Mouse (Mus musculus) adrenal gland, postnatal 36 days (tissue): Measurements from ENCODE around the gene Tfap2e. TPM values are rescaled to one million over a fixed set of nuclear protein-coding genes. Genes with fewer than 3 reads are reported as not detected.

Source experiments
- DNase-seq, 2 experiments: peaks; one replicate each; pipeline ENCODE4 v3.0.0; 2021; ENCODE audit warnings: mixed read lengths in 1 of 2
- long read RNA-seq, 2 experiments: library from polyadenylated mRNA; stranded (forward); transcript quantifications; one replicate each; pipeline ENCODE4 v2.0.0; 2021; ENCODE audit warnings: borderline sequencing depth in 2 of 2
- total RNA-seq, 2 experiments: library from RNA; stranded (reverse); gene quantifications; 2 replicates each; pipeline ENCODE4 v1.2.3; 2021

Gene Tfap2e
- total RNA-seq, result not detected
- long read RNA-seq, experiment 1, partial matches to known transcripts, result 0 of 2 reads
- long read RNA-seq, experiment 1, other reads (novel, unspliced or antisense), result 0 of 2 reads
- long read RNA-seq, experiment 2, result 0 reads

DNA sequence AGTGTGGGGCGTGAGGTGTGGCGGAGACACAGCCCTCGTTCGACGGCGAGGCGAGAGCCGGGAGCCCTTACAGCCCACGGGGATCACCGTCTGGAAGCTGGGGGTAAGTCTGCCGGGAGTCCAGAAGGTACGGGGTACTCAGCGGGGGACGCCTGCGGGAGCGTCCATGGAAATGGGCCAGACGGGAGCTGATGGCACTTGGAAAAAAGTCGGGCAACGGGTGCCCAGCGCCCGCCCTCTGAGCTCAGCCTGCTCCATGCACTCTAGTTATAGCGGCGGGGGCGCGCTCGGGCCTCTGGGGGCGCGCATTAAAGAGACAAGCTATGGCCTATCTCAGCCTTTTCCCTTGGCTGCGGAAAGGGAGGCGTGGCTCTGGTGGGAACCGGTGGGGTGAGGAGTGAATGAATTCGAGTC lies at the start of gene Tfap2e:
TSS of gene Tfap2e (minus strand) at position 240 of the 414 bp plus-strand sequence.
- peak; percentile 50 to 54 for DNase-seq

DNA sequence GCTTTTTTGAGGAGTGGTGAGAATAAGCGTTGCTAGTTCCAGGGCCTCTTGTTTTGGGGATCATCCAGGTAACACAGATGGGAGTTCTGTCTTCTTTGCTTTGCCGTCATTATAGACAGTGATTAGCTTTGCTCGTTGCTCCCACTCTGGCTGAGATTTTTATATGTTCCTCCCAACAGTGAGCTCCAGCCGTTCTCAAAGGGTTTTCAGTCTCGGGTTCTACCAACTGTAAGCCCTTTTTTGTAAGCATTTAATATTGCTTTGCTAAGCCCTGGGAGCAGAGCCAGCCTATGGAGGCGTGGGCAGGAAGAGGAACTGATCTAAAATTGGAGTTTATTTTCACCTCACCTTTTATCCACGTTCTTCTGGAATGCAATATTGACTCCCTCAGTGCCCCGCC lies 47.0 kb upstream of the Tfap2e start:
- no peak for DNase-seq

DNA sequence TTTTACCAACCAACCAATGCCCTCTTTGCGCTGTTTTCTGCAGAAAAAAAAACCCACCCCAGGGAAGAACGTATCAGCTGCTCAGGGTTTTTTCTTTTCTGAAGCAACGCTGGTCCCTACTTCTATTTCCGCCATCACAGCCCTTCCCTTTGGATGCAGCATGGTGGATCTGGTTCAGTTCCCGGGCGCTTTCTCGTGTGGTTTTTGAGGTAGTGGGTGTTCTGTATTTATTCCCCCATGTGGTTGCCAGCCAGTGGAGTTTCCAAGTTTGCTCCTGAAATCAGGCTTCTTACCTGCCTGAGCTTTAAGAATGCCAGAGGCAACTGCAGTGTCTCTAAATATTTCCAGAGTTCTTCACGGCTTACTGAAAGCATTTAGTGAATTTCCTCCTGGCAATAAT lies 46.5 kb upstream of the Tfap2e start:
- DNase-seq, result no peak

DNA sequence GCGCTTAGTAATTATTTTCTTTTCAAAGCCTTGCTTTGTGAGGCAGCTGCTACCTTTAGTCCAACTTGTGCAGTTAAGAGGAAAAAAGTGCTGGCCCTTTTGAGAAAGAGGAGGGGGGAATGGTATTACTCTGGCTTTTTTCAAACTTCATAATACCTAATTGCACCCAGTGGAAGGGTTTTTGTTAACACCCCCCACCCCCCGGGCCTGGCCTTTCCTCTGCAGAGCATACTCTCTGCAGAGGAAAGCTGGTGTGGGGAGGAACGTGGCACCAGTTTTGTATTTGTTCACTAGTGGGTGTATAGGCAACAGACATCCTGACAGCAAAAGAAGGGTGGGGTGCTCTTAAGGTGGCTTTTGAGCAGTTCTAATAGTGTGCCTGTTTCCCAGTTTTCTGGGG lies 45.8 kb upstream of the Tfap2e start:
- DNase-seq, result no peak

DNA sequence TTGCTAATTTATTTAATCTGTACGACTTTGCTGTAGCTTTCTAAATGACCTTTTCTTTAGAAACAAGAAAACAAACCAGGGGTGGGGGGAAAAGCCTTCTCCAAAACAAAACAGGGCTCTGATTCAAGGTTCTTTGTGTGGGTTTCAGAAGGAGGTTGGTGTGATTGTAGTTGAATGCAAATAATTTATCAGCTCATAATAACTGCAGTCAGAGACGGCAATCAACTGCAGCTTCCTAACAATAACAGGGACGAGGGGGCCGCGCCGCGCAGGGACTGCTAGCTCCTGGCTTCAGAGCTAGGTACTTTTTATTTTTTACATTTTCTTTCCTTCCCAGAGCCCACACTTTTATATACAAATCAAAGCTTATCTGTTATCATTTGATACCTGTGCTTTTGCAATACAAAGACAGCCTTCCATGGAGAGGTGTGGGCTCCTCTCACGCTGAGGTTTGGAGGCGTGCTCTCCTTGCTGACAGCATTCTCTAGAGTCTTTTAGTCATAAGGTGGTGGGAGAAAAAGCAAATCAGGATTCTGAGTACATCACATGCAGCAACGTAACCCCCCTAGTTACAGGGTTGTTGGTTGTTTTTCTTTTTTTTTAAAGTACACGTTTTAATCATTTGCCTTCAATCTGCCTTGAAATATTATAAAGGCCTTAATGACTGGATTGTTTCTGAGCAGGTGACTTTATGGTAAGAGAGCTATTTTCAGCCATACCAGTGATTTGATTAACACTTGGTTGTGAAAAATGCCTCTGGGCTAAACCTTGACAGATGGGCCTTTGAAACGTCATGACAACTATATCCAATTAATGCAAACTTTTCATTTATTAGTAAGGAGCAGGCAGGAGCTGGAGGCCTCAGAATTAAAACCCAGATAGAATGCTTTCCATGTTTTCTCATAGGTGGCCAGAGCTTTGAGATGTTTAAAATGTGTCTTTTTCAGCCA lies 44.1 kb upstream of the Tfap2e start:
- DNase-seq, result no peak

DNA sequence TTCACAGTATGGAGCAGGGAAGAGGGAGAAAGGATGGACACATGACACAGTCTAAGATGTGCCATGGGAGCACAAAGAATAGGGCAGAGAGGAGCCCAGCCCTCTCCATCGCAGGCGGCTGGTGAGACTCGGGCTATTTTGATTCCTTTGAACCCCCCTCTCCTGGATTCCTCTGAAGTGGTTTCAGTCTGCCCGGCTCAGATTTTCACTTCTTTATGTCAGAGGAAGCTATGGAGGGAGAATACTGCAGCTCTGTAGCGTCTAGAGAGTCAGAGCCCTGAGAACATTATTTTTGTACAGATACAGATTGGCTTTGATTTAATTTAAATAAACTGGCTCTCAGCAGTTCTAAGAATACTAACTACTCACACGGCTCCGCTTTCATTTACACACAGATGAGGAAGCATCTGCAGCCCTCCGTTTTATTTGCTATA lies 43.1 kb upstream of the Tfap2e start:
- no peak for DNase-seq

DNA sequence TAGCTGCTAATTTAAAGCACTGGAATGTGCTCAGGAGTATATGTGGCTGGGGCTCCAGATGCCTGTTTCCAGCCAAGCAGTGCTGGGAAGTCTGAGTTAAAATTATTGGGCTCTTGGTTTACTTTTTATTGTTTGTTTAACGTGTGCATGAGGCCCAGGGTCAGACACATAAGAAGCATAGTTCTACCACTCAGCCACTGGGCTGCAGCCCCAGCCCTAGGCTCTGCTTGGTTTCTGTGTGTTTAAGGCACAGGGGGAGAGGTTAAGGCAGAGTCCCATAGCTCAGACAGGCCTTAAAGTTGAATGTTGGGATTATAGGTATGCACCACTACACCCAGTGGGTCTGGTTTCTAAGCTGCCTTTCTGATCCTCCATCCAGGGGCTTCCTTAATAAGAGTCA lies 39.1 kb upstream of the Tfap2e start:
- DNase-seq, result no peak

DNA sequence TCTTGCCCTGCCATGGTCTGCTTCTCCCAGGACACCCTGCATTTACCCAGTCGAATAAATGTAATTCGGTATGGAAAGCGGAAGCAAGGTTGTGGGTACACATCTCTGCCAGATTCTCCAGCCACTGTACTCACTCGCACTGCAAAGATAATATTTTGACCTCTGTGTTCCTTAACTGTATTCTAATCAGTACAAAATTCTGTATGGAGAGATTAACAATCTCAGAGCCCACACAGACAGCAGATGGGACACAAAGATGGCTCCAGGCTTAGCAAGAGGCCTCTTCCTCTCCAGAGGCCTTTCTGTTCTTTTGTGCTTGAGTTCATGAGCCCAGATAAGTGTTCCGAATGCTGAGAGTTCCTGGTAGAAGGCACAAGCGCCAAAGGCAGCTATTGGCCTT lies 37.8 kb upstream of the Tfap2e start:
- no peak for DNase-seq

DNA sequence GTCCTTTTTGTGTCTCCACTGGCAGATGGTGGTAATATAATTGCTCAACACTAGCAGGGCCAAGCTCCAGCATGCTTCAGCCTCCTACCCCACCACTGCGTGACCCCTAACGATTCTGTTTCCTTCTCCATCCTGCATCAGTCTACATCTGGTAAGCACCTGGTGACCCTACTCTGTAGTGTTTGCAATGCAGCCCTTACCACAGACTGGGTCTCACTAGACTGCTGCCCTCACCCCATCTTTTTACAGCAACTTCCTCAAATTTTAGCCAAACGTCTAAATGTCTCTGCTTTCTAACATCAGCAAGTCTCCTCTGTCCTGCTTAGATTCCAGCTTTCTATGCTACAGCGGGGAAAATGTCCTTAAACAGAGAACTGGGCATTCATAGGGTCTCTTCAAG lies 34.8 kb upstream of the Tfap2e start:
- DNase-seq, result no peak

DNA sequence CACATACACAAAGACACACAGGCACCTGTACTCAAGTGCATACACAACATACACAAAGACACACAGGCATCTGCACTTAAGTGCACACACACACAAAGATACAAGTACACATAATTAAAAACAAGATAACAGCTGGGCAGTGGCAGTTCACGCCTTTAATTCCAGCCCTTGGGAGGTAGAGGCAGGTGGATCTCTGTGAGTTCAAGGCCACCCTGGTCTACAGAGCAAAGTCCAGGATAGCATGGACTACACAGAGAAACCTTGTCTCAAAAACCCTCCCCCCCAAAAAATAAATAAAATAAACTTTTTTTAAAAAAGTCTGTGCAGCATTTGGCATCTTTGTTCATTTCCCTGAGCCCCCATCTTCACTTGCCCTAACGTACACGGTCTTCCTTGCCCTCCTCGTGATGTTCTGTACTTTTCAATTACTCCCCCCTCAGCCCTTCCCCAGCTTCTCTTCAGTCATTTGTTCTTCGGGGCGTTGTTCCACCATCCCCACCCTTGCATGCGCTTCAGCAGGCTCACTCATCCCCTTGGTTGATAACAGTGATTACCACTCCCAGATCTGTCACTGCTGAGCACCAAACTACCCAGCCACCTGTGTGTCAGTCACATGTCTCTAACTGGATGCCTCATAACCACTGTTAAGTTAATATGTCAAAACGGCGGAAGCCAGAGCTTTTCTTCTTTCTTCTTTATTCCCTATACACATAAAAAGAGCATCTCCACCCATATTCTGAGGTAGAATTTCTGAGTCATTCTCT lies 33.9 kb upstream of the Tfap2e start:
- no peak for DNase-seq

DNA sequence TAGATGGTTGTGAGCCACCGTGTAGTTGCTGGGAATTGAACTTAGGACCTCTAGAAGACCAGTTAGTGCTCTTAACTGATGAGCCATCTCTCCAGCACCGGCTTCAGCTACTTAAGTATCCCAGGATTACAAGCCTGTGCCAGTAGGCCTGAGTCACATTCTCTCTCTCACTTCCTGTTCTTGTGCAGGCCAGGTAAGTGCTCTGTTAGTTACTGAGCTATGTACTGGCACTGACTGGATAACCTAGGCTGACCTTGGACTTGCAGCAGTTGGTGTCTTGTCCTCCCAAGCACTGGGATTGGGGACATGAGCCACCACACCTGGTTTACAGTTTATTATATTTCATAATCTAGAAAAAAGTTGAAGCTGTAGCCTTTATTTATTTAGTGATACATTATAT lies 27.4 kb upstream of the Tfap2e start:
- DNase-seq, result no peak

DNA sequence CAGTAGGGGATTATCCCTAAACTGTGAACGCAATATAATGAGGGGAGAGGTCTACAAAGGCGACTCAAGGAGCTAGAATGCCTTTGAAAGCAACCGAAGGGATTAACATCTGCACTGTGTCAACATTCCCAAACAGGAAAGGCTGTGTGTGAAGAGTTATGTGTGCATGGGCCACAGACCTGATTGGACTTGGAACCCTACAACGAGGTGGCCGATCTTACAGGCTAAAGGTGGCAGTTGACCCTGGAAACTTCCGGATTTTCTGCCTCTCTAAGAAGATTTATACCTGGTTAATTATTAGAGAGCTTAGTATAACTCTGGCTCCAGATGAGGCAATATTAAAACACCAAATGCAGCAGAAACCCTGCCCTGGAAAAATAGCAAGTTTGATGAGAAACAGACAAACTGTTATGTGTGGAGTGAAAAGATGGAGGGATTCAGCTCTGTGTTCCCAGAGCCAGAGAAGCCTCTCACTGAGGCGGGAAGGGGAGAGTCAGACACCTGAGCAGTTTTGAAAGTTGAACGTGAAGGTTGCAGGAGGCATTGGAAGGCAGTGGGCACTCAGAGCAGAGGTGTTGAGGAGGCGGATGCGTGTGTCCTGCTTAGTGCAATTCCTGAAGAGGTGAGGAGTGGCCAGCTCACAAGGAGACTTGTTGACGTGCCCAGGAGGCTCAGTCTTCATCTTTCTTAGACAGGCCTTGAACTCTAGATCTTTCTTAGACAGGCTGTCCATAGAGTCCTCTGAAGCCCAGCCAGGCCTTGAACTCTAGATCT lies 26.7 kb upstream of the Tfap2e start:
- DNase-seq, result no peak

DNA sequence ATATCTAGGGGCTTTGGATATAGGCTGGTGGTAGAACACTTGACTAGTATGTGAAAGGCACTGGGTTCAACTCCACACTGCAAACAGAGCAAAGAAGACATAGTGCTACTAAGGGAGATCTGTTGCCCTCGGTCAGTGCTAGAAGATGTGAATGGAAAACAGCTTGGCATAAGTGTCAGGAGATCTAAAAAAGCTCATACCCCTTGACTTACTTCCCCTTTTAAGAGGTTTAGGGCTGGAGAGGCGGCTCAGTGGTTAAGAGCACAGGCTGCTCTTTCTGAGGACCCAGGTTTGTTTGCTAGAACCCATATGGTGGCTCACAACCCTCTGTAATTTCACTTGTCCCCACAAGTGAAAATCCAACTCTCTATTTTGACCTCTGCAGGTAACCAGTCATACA lies 23.4 kb upstream of the Tfap2e start:
- DNase-seq, result no peak

DNA sequence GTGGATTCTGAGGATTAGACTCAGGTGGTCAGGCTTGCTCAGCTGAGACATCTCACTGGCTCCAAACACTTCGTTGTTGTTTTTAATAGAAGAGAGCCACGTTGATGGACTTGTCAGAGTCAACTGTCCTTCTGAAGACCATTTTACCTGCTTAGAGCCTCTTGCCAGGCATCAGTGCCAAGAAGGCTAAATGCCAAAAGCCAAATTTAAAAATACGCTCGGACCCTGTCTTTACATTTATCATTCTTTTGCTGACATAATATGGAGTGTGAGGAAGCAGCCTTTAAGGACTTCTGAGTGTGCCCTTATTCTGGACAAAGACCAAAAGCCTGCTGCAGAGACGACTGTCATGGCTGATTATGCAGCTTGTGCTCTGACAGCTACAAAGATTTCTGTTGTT lies 22.3 kb upstream of the Tfap2e start:
- DNase-seq, result no peak

DNA sequence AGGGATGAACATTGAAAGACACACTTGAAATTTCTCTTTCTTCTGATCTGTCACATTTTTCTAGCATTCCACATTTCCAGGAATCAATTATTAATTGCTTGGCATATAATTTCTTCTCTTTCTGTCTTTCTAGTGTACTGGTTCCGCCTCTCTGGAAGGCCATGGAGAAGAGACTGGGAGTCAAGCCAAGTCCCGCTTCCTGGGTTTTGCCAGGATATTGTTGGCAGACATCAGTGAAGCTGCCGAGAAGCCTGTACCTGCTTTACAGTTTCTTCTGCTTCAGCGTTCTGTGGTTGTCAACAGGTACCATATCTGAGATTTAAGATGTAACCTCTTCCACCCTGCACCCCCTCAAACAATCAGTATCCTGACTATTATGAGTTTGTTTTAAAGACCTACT lies 20.7 kb upstream of the Tfap2e start:
- DNase-seq, result peak; percentile 73 to 74

DNA sequence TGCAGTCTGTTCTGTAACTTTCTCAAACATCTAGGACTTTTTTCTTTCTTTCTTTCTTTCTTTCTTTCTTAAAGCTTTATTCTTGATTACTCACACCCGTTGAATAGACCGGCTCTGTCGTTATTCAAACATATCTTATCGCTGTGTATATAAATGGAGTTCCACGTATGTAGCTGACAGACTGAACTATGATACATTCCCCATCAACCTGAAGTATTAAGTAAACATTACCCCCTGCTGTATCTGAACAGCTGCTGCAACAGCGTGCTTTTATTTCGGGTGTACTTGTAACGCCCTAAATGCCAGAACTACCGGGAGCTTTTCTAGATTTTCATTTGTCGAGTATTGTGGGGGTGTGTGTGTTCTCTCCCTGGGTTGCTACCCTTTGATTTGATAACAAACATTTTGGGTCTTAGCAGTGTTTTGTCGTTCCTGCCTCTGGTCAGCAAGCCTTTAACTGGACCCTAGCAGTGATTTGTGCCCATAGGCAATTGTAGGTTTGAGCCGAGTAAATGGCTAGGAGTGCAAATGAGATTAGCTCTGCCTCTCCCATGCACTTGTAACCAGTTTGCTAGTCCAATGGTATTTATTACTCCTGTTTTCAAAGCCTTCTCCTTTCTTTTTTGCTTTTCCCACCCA lies 18.8 kb upstream of the Tfap2e start:
- no peak for DNase-seq

DNA sequence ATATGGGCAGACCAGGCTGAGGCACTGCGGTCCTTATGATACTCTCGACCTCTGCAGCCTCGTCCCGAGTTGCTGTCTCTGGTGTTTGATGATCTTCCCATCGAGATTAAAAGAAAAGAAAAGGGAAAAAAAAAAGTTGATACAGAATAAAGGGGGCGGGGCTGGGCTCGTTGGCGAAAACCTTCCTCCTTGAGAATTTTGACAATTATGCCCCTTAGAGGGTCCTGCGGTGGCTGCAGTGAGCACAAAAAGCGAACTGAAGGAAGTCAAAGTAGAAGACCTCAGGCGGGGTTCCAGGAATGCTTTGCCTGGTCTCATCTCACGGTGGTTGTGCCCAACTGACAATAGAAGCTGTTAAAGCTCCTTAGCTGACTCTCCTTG lies 18.2 kb upstream of the Tfap2e start:
- no peak for DNase-seq

DNA sequence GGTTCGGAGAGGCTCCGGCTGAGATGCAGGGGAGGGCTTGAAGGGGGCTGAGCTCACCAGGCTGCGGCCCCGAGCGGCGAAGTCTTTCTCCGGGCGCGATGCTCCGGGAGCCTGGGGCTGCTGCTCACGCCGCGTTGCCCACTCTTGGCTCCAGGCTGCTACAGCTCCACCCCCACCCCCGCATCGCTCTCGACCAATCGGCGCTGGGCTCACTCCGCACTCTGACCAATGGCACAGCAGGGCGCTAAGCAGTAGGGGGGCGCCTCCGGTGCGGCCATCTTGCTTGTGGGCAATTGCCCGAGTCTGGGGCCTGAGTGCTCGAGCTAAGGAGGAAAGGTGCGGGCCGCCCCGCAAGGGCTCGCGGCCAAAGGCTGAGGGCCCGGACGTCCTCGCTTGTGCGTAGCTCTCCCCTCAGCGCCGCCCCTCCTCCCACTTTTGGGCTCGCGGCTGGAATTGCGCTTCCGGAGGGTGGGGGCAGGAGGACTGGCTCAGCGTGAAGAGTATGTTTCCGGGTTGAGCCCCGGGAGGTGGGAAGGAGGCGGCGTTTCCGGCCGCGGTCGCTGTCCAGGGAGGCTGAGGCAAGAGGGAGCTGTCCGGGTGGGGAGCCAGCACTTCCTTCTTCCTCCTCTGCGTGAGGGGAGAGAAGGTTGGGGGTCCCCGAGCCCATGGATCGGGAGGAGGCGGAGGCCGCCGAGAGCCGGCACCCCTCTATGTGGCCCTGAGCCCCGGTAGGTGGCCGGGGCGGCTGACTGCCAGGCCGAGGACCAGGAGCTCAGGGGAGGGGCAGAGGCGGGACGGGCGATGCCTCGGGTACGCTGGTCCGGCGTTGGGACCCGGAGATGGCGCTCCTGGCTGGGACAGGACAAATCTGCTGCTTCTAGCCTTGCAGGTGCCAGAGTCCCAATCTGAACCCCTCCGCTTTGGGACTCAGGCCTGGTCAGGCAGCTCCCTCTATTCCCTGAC lies 17.5 kb upstream of the Tfap2e start, which contains the start of the genes Ncdn and AU040320:
TSS of gene Ncdn (minus strand) at position 171 of the 963 bp plus-strand sequence.
TSS of gene AU040320 (plus strand) at position 277 of the 963 bp plus-strand sequence.
- DNase-seq, result peak; percentile 97

DNA sequence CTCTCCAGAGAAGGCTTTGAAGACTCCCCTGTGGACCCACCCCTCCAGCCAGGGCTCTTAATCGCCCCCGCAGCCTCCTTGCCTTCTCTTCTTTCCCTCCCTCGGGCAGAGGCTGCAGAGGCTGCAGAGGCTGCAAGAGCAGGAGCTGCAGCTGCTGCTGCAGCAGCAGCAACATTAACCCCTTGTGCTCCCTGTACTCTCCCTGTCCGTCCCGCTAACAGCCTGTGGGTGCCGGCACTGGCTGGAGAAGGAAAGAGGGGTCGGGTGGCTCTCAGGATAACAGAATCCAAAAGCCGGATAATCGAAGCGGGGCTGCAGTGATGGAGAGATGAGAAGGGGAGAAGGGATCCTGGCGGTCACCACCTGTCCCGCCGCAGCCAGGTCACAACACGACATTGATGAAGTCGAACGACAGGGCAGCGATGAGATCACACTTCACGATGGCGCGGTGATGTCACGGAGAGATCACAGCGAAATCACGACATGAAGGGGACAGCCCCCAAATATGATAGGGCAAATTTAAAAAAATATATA lies 16.6 kb upstream of the Tfap2e start:
- DNase-seq, result peak in 1 of 2 experiments; percentile 36

DNA sequence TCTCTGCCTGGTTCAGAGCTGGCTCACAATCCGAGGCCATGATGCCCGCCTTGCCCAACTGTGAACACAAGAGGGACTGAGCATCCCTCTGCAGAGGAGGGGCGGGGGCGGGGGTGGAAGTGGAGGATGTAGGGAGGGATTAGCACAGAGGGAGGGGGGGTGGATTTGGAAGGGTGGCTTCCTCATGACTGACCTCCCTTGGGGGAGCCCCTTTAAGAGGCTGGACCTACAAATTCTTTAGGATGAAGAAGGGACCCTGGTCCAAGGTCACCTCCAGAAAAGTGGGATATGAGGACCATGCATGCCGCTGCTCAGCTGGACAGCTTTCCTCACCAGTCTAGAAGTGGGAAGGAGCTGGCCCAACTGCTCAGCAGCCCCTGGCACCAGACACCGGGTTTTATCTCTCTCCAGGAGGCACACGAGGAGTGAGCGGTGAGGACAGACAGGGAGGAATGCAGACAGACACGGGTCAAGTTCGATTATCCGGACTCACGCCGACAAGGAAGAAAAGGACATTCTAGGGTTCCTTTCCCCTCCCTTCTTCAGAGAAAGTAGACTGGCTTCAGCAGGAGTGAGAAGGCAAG lies 16.1 kb upstream of the Tfap2e start:
- no peak for DNase-seq
